Mouse (Mus musculus): ENCODE results near the gene Nabp1. TPM values are rescaled to one million over a fixed set of nuclear protein-coding genes. Genes with fewer than 3 reads are reported as not detected.

The Nabp1 gene
- polyA plus RNA-seq, 1 experiment from 2014 or later = 23.0 TPM

- H3K27ac ChIP-seq (ENCODE audit: low read length) = peak overlapping the region; percentile 90
- no peaks in the 10 kb centered on the region for H3K27me3 ChIP-seq (ENCODE audit: control insufficient read depth, insufficient read depth, low read length)
- WGBS = under 1% methylated on average over 25 of the region's 25 CpGs
- H3K4me2 ChIP-seq (ENCODE audit: low read depth, low read length) = peak overlapping the region; percentile 95
- ATAC-seq (ENCODE audit: insufficient read depth, low FRiP score) = peak; percentile 11; the same call in 1 of the 2 replicates
- H3K9me3 ChIP-seq (replicated peaks; ENCODE audit: control insufficient read depth, low read length) = no peaks in the 10 kb centered on the region
- H3K4me3 ChIP-seq (replicated peaks; ENCODE audit: low read length) = peak overlapping the region; percentile 82
- H3K36me3 ChIP-seq (ENCODE audit: control insufficient read depth, insufficient read depth, low read length) = peaks cover 4% of the 10 kb centered on the region
- no peaks in the 10 kb centered on the region for H3K4me1 ChIP-seq (ENCODE audit: control insufficient read depth, insufficient read depth, low read length)
- H3K9ac ChIP-seq (ENCODE audit: low read length) = peak overlapping the region; percentile 80
Measured at GRCm38 (mm10) chr1:51477656-51478081, 556 bp downstream of the Nabp1 start.

DNA sequence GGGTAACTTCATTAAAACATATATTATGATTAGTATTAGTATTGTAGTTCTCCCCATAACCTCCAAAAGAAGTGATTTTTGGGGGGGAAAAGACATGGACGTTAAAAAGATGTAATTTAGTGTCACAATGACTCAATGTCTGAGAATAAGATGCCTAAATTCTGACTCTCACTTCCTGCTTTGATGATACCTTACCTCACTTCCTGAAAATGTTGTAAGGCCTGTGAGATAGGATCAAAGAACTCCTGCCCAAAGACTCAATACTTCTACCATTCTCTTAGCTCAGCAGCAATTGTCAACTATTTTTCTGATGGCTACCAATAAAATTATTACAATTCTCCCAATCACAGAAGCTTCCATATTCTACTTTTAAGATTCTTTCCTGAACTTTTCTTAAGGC is 1.8 kb downstream of the Nabp1 start:
- H3K9me3 ChIP-seq (replicated peaks; ENCODE audit: control insufficient read depth, low read length) = no peaks in the 10 kb centered on the region
- peak overlapping the region; percentile 21; the same call in 1 of the 2 replicates for H3K4me2 ChIP-seq (ENCODE audit: low read depth, low read length)
- no peak overlapping the region for H3K9ac ChIP-seq (ENCODE audit: low read length)
- no peak overlapping the region for H3K4me3 ChIP-seq (replicated peaks; ENCODE audit: low read length)
- no peaks in the 10 kb centered on the region for H3K4me1 ChIP-seq (ENCODE audit: control insufficient read depth, insufficient read depth, low read length)
- peaks cover 4% of the 10 kb centered on the region for H3K36me3 ChIP-seq (ENCODE audit: control insufficient read depth, insufficient read depth, low read length)
- H3K27me3 ChIP-seq (ENCODE audit: control insufficient read depth, insufficient read depth, low read length) = no peaks in the 10 kb centered on the region
- ATAC-seq (ENCODE audit: insufficient read depth, low FRiP score) = no peak
- 63% methylated on average over 1 of the region's 1 CpGs for WGBS
- H3K27ac ChIP-seq (ENCODE audit: low read length) = no peak overlapping the region

DNA sequence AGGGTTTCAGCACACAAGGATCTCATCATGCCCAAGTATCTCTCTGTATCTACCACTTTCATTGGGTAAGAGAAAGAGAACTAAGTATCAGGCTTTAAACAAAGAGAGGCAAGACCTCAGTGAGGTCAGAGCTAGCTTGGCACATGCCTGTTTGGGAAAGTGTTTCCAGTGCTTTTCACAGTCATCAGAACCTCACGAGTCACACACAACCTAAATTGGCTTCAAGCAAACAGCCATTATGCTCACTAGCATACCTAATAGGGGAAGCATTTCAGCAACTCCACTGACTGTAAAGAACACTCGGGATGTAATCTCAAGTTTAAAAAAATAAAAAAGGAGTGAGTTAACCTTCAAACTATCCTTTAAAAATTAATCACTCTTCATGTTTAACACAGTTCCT is 10.1 kb downstream of the Nabp1 start:
- WGBS = 46% methylated on average over 2 of the region's 2 CpGs
- Histone ChIP-seq H3K4me3 (replicated peaks; ENCODE audit: low read length) (no peak overlapping the region), H3K4me1 (ENCODE audit: control insufficient read depth, insufficient read depth, low read length) (no peaks in the 10 kb centered on the region), H3K9ac (ENCODE audit: low read length) (no peak overlapping the region), H3K27me3 (ENCODE audit: control insufficient read depth, insufficient read depth, low read length) (no peaks in the 10 kb centered on the region), H3K9me3 (replicated peaks; ENCODE audit: control insufficient read depth, low read length) (no peaks in the 10 kb centered on the region), H3K36me3 (ENCODE audit: control insufficient read depth, insufficient read depth, low read length) (peaks cover 5% of the 10 kb centered on the region; the same call in 1 of the 2 replicates), H3K27ac (ENCODE audit: low read length) (no peak overlapping the region), H3K4me2 (ENCODE audit: low read depth, low read length) (no peak overlapping the region)
- no peak for ATAC-seq (ENCODE audit: insufficient read depth, low FRiP score)

GRCm38 (mm10) chr1:51467181-51467580 is 11.0 kb downstream of the Nabp1 start:
- ATAC-seq (ENCODE audit: insufficient read depth, low FRiP score) = no peak
- WGBS = 75% methylated on average over 5 of the region's 5 CpGs

GRCm38 (mm10) chr1:51466385-51466784 is 11.8 kb downstream of the Nabp1 start:
- no peak overlapping the region for H3K9ac ChIP-seq (ENCODE audit: low read length)
- no peaks in the 10 kb centered on the region for H3K4me1 ChIP-seq (ENCODE audit: control insufficient read depth, insufficient read depth, low read length)
- H3K4me2 ChIP-seq (ENCODE audit: low read depth, low read length) = no peak overlapping the region
- no peaks in the 10 kb centered on the region for H3K9me3 ChIP-seq (replicated peaks; ENCODE audit: control insufficient read depth, low read length)
- ATAC-seq (ENCODE audit: insufficient read depth, low FRiP score) = no peak
- H3K4me3 ChIP-seq (replicated peaks; ENCODE audit: low read length) = no peak overlapping the region
- peaks cover 5% of the 10 kb centered on the region; the same call in 1 of the 2 replicates for H3K36me3 ChIP-seq (ENCODE audit: control insufficient read depth, insufficient read depth, low read length)
- WGBS = 19% methylated on average over 1 of the region's 1 CpGs
- no peaks in the 10 kb centered on the region for H3K27me3 ChIP-seq (ENCODE audit: control insufficient read depth, insufficient read depth, low read length)
- H3K27ac ChIP-seq (ENCODE audit: low read length) = no peak overlapping the region

More at GRCm38 (mm10) chr1:51467181-51467580, 11.0 kb downstream of the Nabp1 start:
- Histone ChIP-seq H3K9ac (ENCODE audit: low read length) (no peak overlapping the region), H3K9me3 (replicated peaks; ENCODE audit: control insufficient read depth, low read length) (no peaks in the 10 kb centered on the region), H3K4me3 (replicated peaks; ENCODE audit: low read length) (no peak overlapping the region), H3K4me2 (ENCODE audit: low read depth, low read length) (no peak overlapping the region), H3K27ac (ENCODE audit: low read length) (no peak overlapping the region), H3K4me1 (ENCODE audit: control insufficient read depth, insufficient read depth, low read length) (no peaks in the 10 kb centered on the region), H3K27me3 (ENCODE audit: control insufficient read depth, insufficient read depth, low read length) (no peaks in the 10 kb centered on the region), H3K36me3 (ENCODE audit: control insufficient read depth, insufficient read depth, low read length) (peaks cover 5% of the 10 kb centered on the region; the same call in 1 of the 2 replicates)

DNA sequence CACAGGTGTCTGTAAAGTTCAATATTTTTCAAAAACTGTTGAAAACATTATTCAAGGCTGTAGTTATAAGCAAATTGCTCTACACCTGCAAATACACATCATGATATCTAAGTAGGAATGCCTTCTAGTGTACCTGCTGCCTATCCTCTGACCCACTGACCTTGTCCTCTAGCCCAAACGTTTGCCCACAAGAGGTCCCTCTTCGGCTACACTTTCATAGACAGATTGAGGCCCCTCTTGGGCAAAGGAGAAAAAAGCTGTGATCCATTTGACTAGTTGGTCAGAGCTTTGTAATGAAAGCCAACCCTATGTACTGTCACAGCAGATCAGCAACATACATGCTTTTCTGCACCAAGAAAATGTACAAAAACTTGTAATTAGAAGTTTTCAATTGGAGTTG is 12.9 kb downstream of the Nabp1 start:
- Histone ChIP-seq H3K9ac (ENCODE audit: low read length) (no peak overlapping the region), H3K4me1 (ENCODE audit: control insufficient read depth, insufficient read depth, low read length) (no peaks in the 10 kb centered on the region), H3K4me3 (replicated peaks; ENCODE audit: low read length) (no peak overlapping the region), H3K27me3 (ENCODE audit: control insufficient read depth, insufficient read depth, low read length) (no peaks in the 10 kb centered on the region), H3K4me2 (ENCODE audit: low read depth, low read length) (no peak overlapping the region), H3K27ac (ENCODE audit: low read length) (no peak overlapping the region), H3K36me3 (ENCODE audit: control insufficient read depth, insufficient read depth, low read length) (0 out of 2 replicates have a peak, but pooled peaks cover 5% of the 10 kb centered on the region), H3K9me3 (replicated peaks; ENCODE audit: control insufficient read depth, low read length) (no peaks in the 10 kb centered on the region)
- 34% methylated on average over 2 of the region's 2 CpGs for WGBS
- no peak for ATAC-seq (ENCODE audit: insufficient read depth, low FRiP score)

- H3K4me1 ChIP-seq (ENCODE audit: control insufficient read depth, insufficient read depth, low read length) = no peaks in the 10 kb centered on the region
- ATAC-seq (ENCODE audit: insufficient read depth, low FRiP score) = no peak
- H3K36me3 ChIP-seq (ENCODE audit: control insufficient read depth, insufficient read depth, low read length) = no peaks in the 10 kb centered on the region
- no peaks in the 10 kb centered on the region for H3K9me3 ChIP-seq (replicated peaks; ENCODE audit: control insufficient read depth, low read length)
- H3K27me3 ChIP-seq (ENCODE audit: control insufficient read depth, insufficient read depth, low read length) = no peaks in the 10 kb centered on the region
- H3K4me2 ChIP-seq (ENCODE audit: low read depth, low read length) = no peak overlapping the region
- H3K4me3 ChIP-seq (replicated peaks; ENCODE audit: low read length) = no peak overlapping the region
- H3K9ac ChIP-seq (ENCODE audit: low read length) = no peak overlapping the region
- WGBS = 82% methylated on average over 5 of the region's 5 CpGs
- H3K27ac ChIP-seq (ENCODE audit: low read length) = no peak overlapping the region
Measured at GRCm38 (mm10) chr1:51463038-51463437, 15.2 kb downstream of the Nabp1 start.

DNA sequence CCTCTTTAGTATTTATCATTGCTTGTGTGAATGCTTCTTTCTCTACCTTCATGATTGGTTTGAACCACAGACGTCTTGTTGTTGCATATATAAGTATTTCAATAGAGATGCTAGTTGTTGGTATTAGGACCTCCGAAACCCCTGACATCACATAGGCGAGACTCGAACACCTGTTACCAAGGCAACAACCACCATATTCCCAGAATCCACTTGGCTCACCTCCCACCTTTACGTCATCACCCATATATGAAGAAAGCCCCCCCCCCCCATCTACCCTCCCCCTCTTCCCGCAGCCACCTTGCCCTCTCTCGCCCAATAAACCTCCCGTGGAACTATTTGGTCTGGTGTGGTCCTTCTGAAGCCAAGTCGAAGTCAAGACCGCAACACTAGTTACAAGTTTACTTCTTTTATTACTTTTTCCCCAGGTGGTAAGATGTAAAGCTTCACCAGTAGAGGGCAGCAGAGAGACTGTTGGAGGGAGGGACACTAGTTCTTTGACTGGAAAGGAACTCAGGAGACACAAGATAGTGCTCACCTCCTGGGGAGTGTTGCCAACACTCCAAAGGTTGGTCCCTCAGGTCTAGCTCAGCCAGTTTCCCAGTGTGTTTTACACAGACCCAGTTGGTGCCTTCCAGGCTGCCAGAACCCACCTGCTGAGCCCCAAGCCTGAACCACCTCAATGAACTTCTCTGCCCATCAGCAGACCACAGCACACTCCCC is 19.3 kb downstream of the Nabp1 start:
- no peak; the same call in 1 of the 2 replicates for ATAC-seq (ENCODE audit: insufficient read depth, low FRiP score)
- H3K9me3 ChIP-seq (replicated peaks; ENCODE audit: control insufficient read depth, low read length) = no peaks in the 10 kb centered on the region
- H3K4me2 ChIP-seq (ENCODE audit: low read depth, low read length) = no peak overlapping the region
- H3K27me3 ChIP-seq (ENCODE audit: control insufficient read depth, insufficient read depth, low read length) = no peaks in the 10 kb centered on the region
- 66% methylated on average over 10 of the region's 10 CpGs for WGBS
- no peak overlapping the region for H3K27ac ChIP-seq (ENCODE audit: low read length)
- no peak overlapping the region for H3K9ac ChIP-seq (ENCODE audit: low read length)
- H3K4me1 ChIP-seq (ENCODE audit: control insufficient read depth, insufficient read depth, low read length) = peaks cover 4% of the 10 kb centered on the region; the same call in 1 of the 2 replicates
- no peaks in the 10 kb centered on the region for H3K36me3 ChIP-seq (ENCODE audit: control insufficient read depth, insufficient read depth, low read length)
- no peak overlapping the region for H3K4me3 ChIP-seq (replicated peaks; ENCODE audit: low read length)

GRCm38 (mm10) chr1:51458089-51458488 is 20.1 kb downstream of the Nabp1 start:
- Histone ChIP-seq H3K27ac (ENCODE audit: low read length) (no peak overlapping the region), H3K4me3 (replicated peaks; ENCODE audit: low read length) (no peak overlapping the region), H3K4me2 (ENCODE audit: low read depth, low read length) (no peak overlapping the region), H3K36me3 (ENCODE audit: control insufficient read depth, insufficient read depth, low read length) (no peaks in the 10 kb centered on the region), H3K9ac (ENCODE audit: low read length) (no peak overlapping the region), H3K27me3 (ENCODE audit: control insufficient read depth, insufficient read depth, low read length) (no peaks in the 10 kb centered on the region), H3K4me1 (ENCODE audit: control insufficient read depth, insufficient read depth, low read length) (peaks cover 4% of the 10 kb centered on the region; the same call in 1 of the 2 replicates), H3K9me3 (replicated peaks; ENCODE audit: control insufficient read depth, low read length) (no peaks in the 10 kb centered on the region)
- no peak for ATAC-seq (ENCODE audit: insufficient read depth, low FRiP score)
- WGBS = 67% methylated on average over 6 of the region's 6 CpGs
